Mouse (Mus musculus) E14TG2a.4 (cell line): ENCODE results near the gene Olfr324.

Experiments used
- H3K27me3 ChIP-seq: 2 replicates; pipeline ENCODE4 v1.6.1; 2014; ENCODE audit warnings: low read length, control low read depth; ENCODE audit not compliant: insufficient read depth
- H3K36me3 ChIP-seq: 2 replicates; pipeline ENCODE4 v1.6.1; 2014; ENCODE audit warnings: low read length, control low read depth; ENCODE audit not compliant: insufficient read depth
- H3K4me1 ChIP-seq: replicated peaks from 2 replicates; pipeline ENCODE4 v1.6.1; 2014; ENCODE audit warnings: low read depth, low read length, control low read depth
- H3K4me3 ChIP-seq: replicated peaks from 2 replicates; pipeline ENCODE4 v1.5.1; 2014; ENCODE audit warnings: mild to moderate bottlenecking, low read length
- H3K9me3 ChIP-seq: 2 replicates; pipeline ENCODE4 v1.6.1; 2014; ENCODE audit warnings: low read length, control low read depth
- CTCF ChIP-seq: conservative IDR thresholded peaks from 2 replicates; pipeline ENCODE4 v1.5.1; 2014; ENCODE audit warnings: low read length
- NANOG ChIP-seq: IDR thresholded peaks from 2 replicates; pipeline ENCODE4 v1.6.1; 2014; ENCODE audit warnings: borderline replicate concordance, low read length, mixed read lengths
- POU5F1 ChIP-seq: IDR thresholded peaks from 2 replicates; pipeline ENCODE4 v1.6.1; 2014; ENCODE audit warnings: low read length, borderline replicate concordance

The Olfr324 gene

DNA sequence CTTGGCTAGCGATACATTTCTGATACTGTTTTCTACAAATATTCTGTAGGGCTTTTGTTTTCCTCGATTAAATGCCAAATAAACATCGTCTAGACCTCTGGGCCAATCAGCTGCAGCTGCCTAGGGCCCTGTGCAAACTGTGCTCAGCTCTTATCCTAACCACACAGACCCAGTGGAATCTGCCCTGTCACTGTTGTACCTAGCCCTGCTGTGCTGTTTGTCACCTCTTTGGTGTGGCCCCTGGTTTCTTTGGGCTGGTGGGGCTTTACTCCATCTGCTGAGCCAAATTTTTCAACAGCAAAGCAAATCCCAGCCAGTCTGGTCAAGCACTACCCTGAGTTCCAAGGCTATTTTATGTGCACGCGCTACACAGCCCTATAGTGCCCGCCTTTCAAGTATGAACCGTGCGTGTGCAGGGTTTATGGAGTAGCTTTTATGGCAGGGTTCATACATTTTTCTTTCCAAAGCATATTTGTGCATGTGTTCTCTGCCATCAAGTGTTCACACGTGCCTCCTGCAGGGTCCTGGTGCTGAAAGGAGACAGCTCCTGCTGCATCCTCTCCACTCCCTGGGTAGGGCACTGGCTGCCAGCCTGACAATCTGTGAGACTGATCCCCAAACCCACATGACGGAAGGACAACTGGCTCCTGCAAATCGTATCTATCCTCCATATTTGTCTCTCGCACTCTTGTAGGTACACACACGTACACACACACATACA, 46.9 kb downstream of the Olfr324 start:
- TF ChIP-seq NANOG (no peak), POU5F1 (no peak), CTCF (no peak)
- H3K36me3 ChIP-seq: no peaks in the 10 kb centered on the region
- no peak overlapping the region for H3K4me3 ChIP-seq
- H3K27me3 ChIP-seq: peaks cover 44% of the 10 kb centered on the region
- no peaks in the 10 kb centered on the region; the same call in 1 of the 2 replicates for H3K4me1 ChIP-seq
- no peaks in the 10 kb centered on the region for H3K9me3 ChIP-seq

DNA sequence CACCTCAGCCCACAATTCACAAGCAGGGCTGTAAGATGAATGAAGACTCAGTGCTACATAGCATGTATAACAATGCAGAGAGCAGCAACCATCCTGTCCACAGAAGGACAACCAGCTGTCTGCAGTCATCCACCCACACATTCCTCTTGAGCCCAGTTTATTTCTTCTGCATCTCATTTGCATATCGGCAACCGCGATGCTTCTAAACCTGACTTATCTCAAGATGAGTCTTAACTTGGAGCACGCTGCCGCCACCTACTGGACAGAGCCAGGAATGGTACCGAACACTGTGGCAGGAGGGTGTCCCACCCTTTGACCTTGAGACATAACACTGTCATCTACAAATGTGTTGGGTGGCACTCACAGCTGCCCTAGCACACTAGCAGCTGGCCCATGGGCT, 48.4 kb downstream of the Olfr324 start:
- Histone ChIP-seq H3K9me3 (no peaks in the 10 kb centered on the region), H3K4me3 (no peak overlapping the region), H3K27me3 (peaks cover 34% of the 10 kb centered on the region), H3K36me3 (no peaks in the 10 kb centered on the region), H3K4me1 (no peaks in the 10 kb centered on the region; the same call in 1 of the 2 replicates)
- no peak for TF ChIP-seq NANOG
- peak; percentile 81 for TF ChIP-seq CTCF
